Mouse (Mus musculus): Measurements from ENCODE around the gene Lce1d. TPM values are rescaled to one million over a fixed set of nuclear protein-coding genes. Genes with fewer than 3 reads are reported as not detected.

Lce1d gene
- polyA plus RNA-seq, 1 experiment from 2014 or later, result not detected

- Histone ChIP-seq H3K27me3 (replicated peaks; ENCODE audit: control insufficient read depth, insufficient read depth, low read length) (no peaks in the 10 kb centered on the region), H3K9me3 (ENCODE audit: control insufficient read depth, low read length) (no peaks in the 10 kb centered on the region), H3K4me3 (replicated peaks; ENCODE audit: low read length) (no peak within 1 kb of the TSS), H3K27ac (ENCODE audit: low read length) (no peak within 1 kb of the TSS), H3K4me2 (ENCODE audit: low read length) (no peak within 1 kb of the TSS), H3K36me3 (ENCODE audit: control insufficient read depth, insufficient read depth) (no peaks in the 10 kb centered on the region), H3K4me1 (replicated peaks; ENCODE audit: control insufficient read depth, insufficient read depth, low read length) (no peaks in the 10 kb centered on the region), H3K9ac (replicated peaks; ENCODE audit: low read depth, low read length) (no peak within 1 kb of the TSS)
- ATAC-seq, result no peak
Measured at GRCm38 (mm10) chr3:92656826-92657225, 30.2 kb downstream of the Lce1d start, which contains the start of gene Lce1b. Lce1b (minus strand) TSS chr3:92656926.

- Histone ChIP-seq H3K4me1 (replicated peaks; ENCODE audit: control insufficient read depth, insufficient read depth, low read length) (no peaks in the 10 kb centered on the region), H3K4me3 (replicated peaks; ENCODE audit: low read length) (no peak within 1 kb of the TSS)
- WGBS, result 92% methylated on average over 1 of the region's 1 CpGs
Measured at GRCm38 (mm10) chr3:92648207-92648606, 38.8 kb downstream of the Lce1d start, which contains the start of gene Lce1a1. Lce1a1 (minus strand) TSS chr3:92648307.

GRCm38 (mm10) chr3:92639854-92640253 is 47.2 kb downstream of the Lce1d start:
- H3K4me3 ChIP-seq (replicated peaks; ENCODE audit: low read length), result no peak overlapping the region
- H3K9me3 ChIP-seq (ENCODE audit: control insufficient read depth, low read length), result no peaks in the 10 kb centered on the region
- no peak overlapping the region for H3K9ac ChIP-seq (replicated peaks; ENCODE audit: low read depth, low read length)
- no peak overlapping the region for H3K4me2 ChIP-seq (ENCODE audit: low read length)
- no peak for ATAC-seq
- H3K4me1 ChIP-seq (replicated peaks; ENCODE audit: control insufficient read depth, insufficient read depth, low read length), result 0 out of 2 replicates have a peak, but pooled peaks cover 4% of the 10 kb centered on the region
- no peaks in the 10 kb centered on the region for H3K27me3 ChIP-seq (replicated peaks; ENCODE audit: control insufficient read depth, insufficient read depth, low read length)
- H3K36me3 ChIP-seq (ENCODE audit: control insufficient read depth, insufficient read depth), result no peaks in the 10 kb centered on the region
- H3K27ac ChIP-seq (ENCODE audit: low read length), result no peak overlapping the region
- WGBS, result 93% methylated on average over 15 of the region's 15 CpGs

More at GRCm38 (mm10) chr3:92648207-92648606, 38.8 kb downstream of the Lce1d start, which contains the start of gene Lce1a1:
- Histone ChIP-seq H3K36me3 (ENCODE audit: control insufficient read depth, insufficient read depth) (no peaks in the 10 kb centered on the region), H3K27me3 (replicated peaks; ENCODE audit: control insufficient read depth, insufficient read depth, low read length) (no peaks in the 10 kb centered on the region), H3K27ac (ENCODE audit: low read length) (no peak within 1 kb of the TSS), H3K9ac (replicated peaks; ENCODE audit: low read depth, low read length) (no peak within 1 kb of the TSS), H3K9me3 (ENCODE audit: control insufficient read depth, low read length) (no peaks in the 10 kb centered on the region), H3K4me2 (ENCODE audit: low read length) (no peak within 1 kb of the TSS)
- ATAC-seq, result no peak

- 37% methylated on average over 3 of the region's 3 CpGs for WGBS
- ATAC-seq, result no peak
- no peak overlapping the region for H3K27ac ChIP-seq (ENCODE audit: low read length)
Measured at GRCm38 (mm10) chr3:92638653-92638991, 48.4 kb downstream of the Lce1d start.

GRCm38 (mm10) chr3:92637745-92638652 is 49.0 kb downstream of the Lce1d start:
- 5% methylated on average over 1 of the region's 1 CpGs for WGBS
- Histone ChIP-seq H3K36me3 (ENCODE audit: control insufficient read depth, insufficient read depth) (no peaks in the 10 kb centered on the region), H3K27me3 (replicated peaks; ENCODE audit: control insufficient read depth, insufficient read depth, low read length) (no peaks in the 10 kb centered on the region), H3K4me3 (replicated peaks; ENCODE audit: low read length) (no peak overlapping the region), H3K9ac (replicated peaks; ENCODE audit: low read depth, low read length) (no peak overlapping the region), H3K4me2 (ENCODE audit: low read length) (no peak overlapping the region), H3K27ac (ENCODE audit: low read length) (no peak overlapping the region), H3K4me1 (replicated peaks; ENCODE audit: control insufficient read depth, insufficient read depth, low read length) (0 out of 2 replicates have a peak, but pooled peaks cover 4% of the 10 kb centered on the region), H3K9me3 (ENCODE audit: control insufficient read depth, low read length) (no peaks in the 10 kb centered on the region)
- peak; percentile 49; the same call in 1 of the 2 replicates for ATAC-seq

More at GRCm38 (mm10) chr3:92638653-92638991, 48.4 kb downstream of the Lce1d start:
- Histone ChIP-seq H3K36me3 (ENCODE audit: control insufficient read depth, insufficient read depth) (no peaks in the 10 kb centered on the region), H3K9me3 (ENCODE audit: control insufficient read depth, low read length) (no peaks in the 10 kb centered on the region), H3K4me1 (replicated peaks; ENCODE audit: control insufficient read depth, insufficient read depth, low read length) (0 out of 2 replicates have a peak, but pooled peaks cover 4% of the 10 kb centered on the region), H3K4me3 (replicated peaks; ENCODE audit: low read length) (no peak overlapping the region), H3K4me2 (ENCODE audit: low read length) (no peak overlapping the region), H3K9ac (replicated peaks; ENCODE audit: low read depth, low read length) (no peak overlapping the region), H3K27me3 (replicated peaks; ENCODE audit: control insufficient read depth, insufficient read depth, low read length) (no peaks in the 10 kb centered on the region)

Other genes with a start within 250 kb of the Lce1d start
- not detected in 2 replicates for gene Sprr1b, start 248.4 kb downstream of the Lce1d start, polyA plus RNA-seq (2015; fragmentation: Nextera tagmentation; extraction: Ambion mirVana)
- not detected in 2 replicates for gene Sprr3, start 228.5 kb downstream of the Lce1d start, polyA plus RNA-seq (2015; fragmentation: Nextera tagmentation; extraction: Ambion mirVana)
- 0.32 TPM in 1 of 2 replicates, not detected in the other for gene Sprr1a, start 201.3 kb downstream of the Lce1d start, polyA plus RNA-seq (2015; fragmentation: Nextera tagmentation; extraction: Ambion mirVana)
- not detected in 2 replicates for gene Sprr4, start 186.7 kb downstream of the Lce1d start, polyA plus RNA-seq (2015; fragmentation: Nextera tagmentation; extraction: Ambion mirVana)
- gene 2310046K23Rik, start 152.7 kb downstream of the Lce1d start, polyA plus RNA-seq (2015; fragmentation: Nextera tagmentation; extraction: Ambion mirVana), result not detected in 2 replicates
- not detected in 2 replicates for gene Ivl, start 113.5 kb downstream of the Lce1d start, polyA plus RNA-seq (2015; fragmentation: Nextera tagmentation; extraction: Ambion mirVana)
- gene Smcp, start 98.2 kb downstream of the Lce1d start, polyA plus RNA-seq (2015; fragmentation: Nextera tagmentation; extraction: Ambion mirVana), result not detected in 2 replicates
- not detected in 2 replicates for gene 2210017I01Rik, start 79.7 kb downstream of the Lce1d start, polyA plus RNA-seq (2015; fragmentation: Nextera tagmentation; extraction: Ambion mirVana)
- gene Lce6a, start 65.5 kb downstream of the Lce1d start, polyA plus RNA-seq (2015; fragmentation: Nextera tagmentation; extraction: Ambion mirVana), result not detected in 2 replicates
- not detected in 2 replicates for gene Lce1a1, start 38.9 kb downstream of the Lce1d start, polyA plus RNA-seq (2015; fragmentation: Nextera tagmentation; extraction: Ambion mirVana)
- not detected in 2 replicates for gene Lce1b, start 30.3 kb downstream of the Lce1d start, polyA plus RNA-seq (2015; fragmentation: Nextera tagmentation; extraction: Ambion mirVana)
- not detected in 2 replicates for gene Lce1a2, start 16.9 kb downstream of the Lce1d start, polyA plus RNA-seq (2015; fragmentation: Nextera tagmentation; extraction: Ambion mirVana)
- gene Lce1c, start 8.0 kb downstream of the Lce1d start, polyA plus RNA-seq (2015; fragmentation: Nextera tagmentation; extraction: Ambion mirVana), result not detected in 2 replicates
- gene Lce1e, start 21.9 kb upstream of the Lce1d start, polyA plus RNA-seq (2015; fragmentation: Nextera tagmentation; extraction: Ambion mirVana), result not detected in 2 replicates
- not detected in 2 replicates for gene Lce1f, start 33.1 kb upstream of the Lce1d start, polyA plus RNA-seq (2015; fragmentation: Nextera tagmentation; extraction: Ambion mirVana)
- gene Gm38119, start 51.9 kb upstream of the Lce1d start, polyA plus RNA-seq (2015; fragmentation: Nextera tagmentation; extraction: Ambion mirVana), result not detected in 2 replicates
- gene Lce1g, start 65.1 kb upstream of the Lce1d start, polyA plus RNA-seq (2015; fragmentation: Nextera tagmentation; extraction: Ambion mirVana), result not detected in 2 replicates
- gene Lce1h, start 77.9 kb upstream of the Lce1d start, polyA plus RNA-seq (2015; fragmentation: Nextera tagmentation; extraction: Ambion mirVana), result not detected in 2 replicates
- not detected in 2 replicates for gene Lce1i, start 91.7 kb upstream of the Lce1d start, polyA plus RNA-seq (2015; fragmentation: Nextera tagmentation; extraction: Ambion mirVana)
- not detected in 2 replicates for gene Lce1j, start 103.3 kb upstream of the Lce1d start, polyA plus RNA-seq (2015; fragmentation: Nextera tagmentation; extraction: Ambion mirVana)
- gene Lce1k, start 120.7 kb upstream of the Lce1d start, polyA plus RNA-seq (2015; fragmentation: Nextera tagmentation; extraction: Ambion mirVana), result not detected in 2 replicates
- gene Kprp, start 140.0 kb upstream of the Lce1d start, polyA plus RNA-seq (2015; fragmentation: Nextera tagmentation; extraction: Ambion mirVana), result not detected in 2 replicates
- gene Lce1l, start 164.1 kb upstream of the Lce1d start, polyA plus RNA-seq (2015; fragmentation: Nextera tagmentation; extraction: Ambion mirVana), result not detected in 2 replicates
- not detected in 2 replicates for gene 2310050C09Rik, start 183.0 kb upstream of the Lce1d start, polyA plus RNA-seq (2015; fragmentation: Nextera tagmentation; extraction: Ambion mirVana)
- not detected in 2 replicates for gene Lce3a, start 239.0 kb upstream of the Lce1d start, polyA plus RNA-seq (2015; fragmentation: Nextera tagmentation; extraction: Ambion mirVana)
- gene Lce3b, start 245.8 kb upstream of the Lce1d start, polyA plus RNA-seq (2015; fragmentation: Nextera tagmentation; extraction: Ambion mirVana), result not detected in 2 replicates

Data from forebrain, embryonic 16.5 days (tissue).